13 mouse cellular contexts compared by ENCODE assay signal in the genomic region with DNA sequence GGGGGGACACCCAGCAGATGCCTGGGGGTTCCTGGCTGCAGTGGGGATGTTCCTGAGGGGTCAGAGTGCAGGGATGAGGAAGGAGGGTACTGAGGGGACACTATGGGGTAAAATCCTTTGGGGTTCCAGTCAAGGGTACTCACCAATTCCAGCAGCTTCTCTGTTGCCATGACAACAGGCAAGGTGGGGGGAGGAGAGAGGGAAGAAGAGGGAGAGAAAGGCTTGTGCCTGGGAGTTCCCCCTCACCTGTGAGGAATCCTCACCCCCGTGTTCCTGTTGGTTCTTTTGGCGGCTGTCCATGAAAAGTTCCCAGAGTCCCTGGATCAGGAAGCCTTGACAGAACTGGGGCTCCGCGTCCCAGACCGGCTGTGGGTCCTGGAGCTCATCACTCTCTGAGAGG. TPM values are rescaled to one million over a fixed set of nuclear protein-coding genes. Genes with fewer than 3 reads are reported as not detected.
DNase-seq lines count a peak whose midpoint lies in the region; ATAC-seq and TF ChIP-seq lines count a peak whose summit lies in the region.
"Had no signal": no experiment of that assay in that cellular context is flagged by ENCODE, and none has a peak within 500 bp of the region (broad histone marks: within the 10 kb centered on the region; RNA-seq: fewer than 3 reads in every experiment).

No protein-coding gene starts in this region.

- no peak for TF ChIP-seq POLR2A in cerebellum, adult 2 months (IDR thresholded peaks at IDR 0.05; ENCODE audit: borderline replicate concordance, insufficient read depth, low read length)

- no peaks in the 10 kb centered on the region for H3K9me3 ChIP-seq in hindbrain, embryonic 10.5 days
- no peaks in the 10 kb centered on the region for H3K9me3 ChIP-seq in hindbrain, embryonic 11.5 days (ENCODE audit: control insufficient read depth, low read length)
- H3K9me3 ChIP-seq in neural tube, embryonic 12.5 days: no peaks in the 10 kb centered on the region

- H3K4me3 ChIP-seq in cerebellum, adult 2 months (replicated peaks; ENCODE audit: insufficient read depth, low read depth, low read length): no peak overlapping the region
- no peak overlapping the region; the same call in 1 of the 2 replicates for H3K4me3 ChIP-seq in hindbrain, embryonic 10.5 days
- H3K4me3 ChIP-seq in hindbrain, embryonic 11.5 days (ENCODE audit: low read depth, low read length): no peak overlapping the region
- H3K4me3 ChIP-seq in neural tube, embryonic 12.5 days: no peak overlapping the region

- no peaks in the 10 kb centered on the region for H3K27me3 ChIP-seq in cerebellum, adult 2 months (ENCODE audit: control insufficient read depth, insufficient read depth, low read length)
- peaks cover 97% of the 10 kb centered on the region for H3K27me3 ChIP-seq in hindbrain, embryonic 10.5 days (ENCODE audit: insufficient read depth, poor library complexity, severe bottlenecking)
- peaks cover 52% of the 10 kb centered on the region for H3K27me3 ChIP-seq in hindbrain, embryonic 11.5 days (ENCODE audit: control insufficient read depth, insufficient read depth, low read length)
- peaks cover 61% of the 10 kb centered on the region for H3K27me3 ChIP-seq in neural tube, embryonic 12.5 days (replicated peaks)

- no peak for ATAC-seq in hindbrain, embryonic 11.5 days (ENCODE audit: low FRiP score)
- no peak for ATAC-seq in neural tube, embryonic 12.5 days (ENCODE audit: low FRiP score, low read depth)
- no peak for ATAC-seq in activated CD4-positive, CD25-positive, alpha-beta regulatory T cell, adult 4 months

- H3K9ac ChIP-seq in hindbrain, embryonic 11.5 days (ENCODE audit: low read depth, low read length): no peak overlapping the region
- H3K9ac ChIP-seq in neural tube, embryonic 12.5 days: 0 out of 2 replicates have a peak overlapping the region, but pooled peaks have one; percentile 13
- H3K9ac ChIP-seq: lung, embryonic 14.5 days had no signal

- no peak overlapping the region for H3K27ac ChIP-seq in cerebellum, adult 2 months (ENCODE audit: insufficient read depth, low read length)
- H3K27ac ChIP-seq in hindbrain, embryonic 10.5 days: 0 out of 2 replicates have a peak overlapping the region, but pooled peaks have one; percentile 23
- no peak overlapping the region for H3K27ac ChIP-seq in hindbrain, embryonic 11.5 days (ENCODE audit: low read depth, low read length)
- no peak overlapping the region for H3K27ac ChIP-seq in neural tube, embryonic 12.5 days

- no peak overlapping the region for H3K4me2 ChIP-seq in hindbrain, embryonic 11.5 days (replicated peaks; ENCODE audit: low read depth, low read length)
- peak overlapping the region; percentile 18; the same call in 1 of the 2 replicates for H3K4me2 ChIP-seq in neural tube, embryonic 12.5 days (replicated peaks)

- WGBS in cerebellum, adult 2 months: 47% methylated on average over 5 of the region's 5 CpGs
- 57% methylated on average over 5 of the region's 5 CpGs for WGBS in hindbrain, embryonic 10.5 days
- WGBS in hindbrain, embryonic 11.5 days: 38% methylated on average over 5 of the region's 5 CpGs
- WGBS in neural tube, embryonic 12.5 days: 37% methylated on average over 5 of the region's 5 CpGs

- H3K4me1 ChIP-seq in cerebellum, adult 2 months (ENCODE audit: control insufficient read depth, insufficient read depth, low read length): peaks cover 41% of the 10 kb centered on the region
- H3K4me1 ChIP-seq in hindbrain, embryonic 10.5 days (replicated peaks): peaks cover 49% of the 10 kb centered on the region
- peaks cover 15% of the 10 kb centered on the region for H3K4me1 ChIP-seq in hindbrain, embryonic 11.5 days (replicated peaks; ENCODE audit: control insufficient read depth, insufficient read depth, low read length)
- peaks cover 34% of the 10 kb centered on the region for H3K4me1 ChIP-seq in neural tube, embryonic 12.5 days

- peak; percentile 22 for DNase-seq in cerebellum, adult 11 months
- DNase-seq in cerebellum, adult 2 months: no peak
- DNase-seq in hindbrain, embryonic 10.5 days (ENCODE audit: low spot score): no peak
- no peak for DNase-seq in hindbrain, embryonic 11.5 days (ENCODE audit: low spot score)
- DNase-seq in neural tube, embryonic 10.5 days (ENCODE audit: extremely low spot score, low spot score): no peak
- DNase-seq in testis, postnatal 10 days (ENCODE audit: low spot score): no peak
- DNase-seq: adrenal gland, postnatal 36 days; heart, postnatal 14 days; layer of hippocampus, adult 9-11 months; lung, embryonic 14.5 days; right cerebral cortex, postnatal 4 days had no signal

- no peaks in the 10 kb centered on the region for H3K36me3 ChIP-seq in hindbrain, embryonic 10.5 days
- no peaks in the 10 kb centered on the region for H3K36me3 ChIP-seq in hindbrain, embryonic 11.5 days (ENCODE audit: control insufficient read depth, insufficient read depth, low read length)
- no peaks in the 10 kb centered on the region for H3K36me3 ChIP-seq in neural tube, embryonic 12.5 days

- TF ChIP-seq CTCF in cerebellum, adult 2 months (IDR thresholded peaks at IDR 0.05; ENCODE audit: borderline replicate concordance, insufficient read depth, low read depth, low read length): no peak

RNA-seq across cellular contexts. Expression of a gene that starts 5.3 kb away (rescaled TPM):
- 8.7 and 9.6 TPM in 2 replicates for polyA plus RNA-seq in cerebellum, adult 2 months (2012; rRNA removed)
- 6.9 and 7.1 TPM in 2 replicates for polyA plus RNA-seq in hindbrain, embryonic 10.5 days (2016; fragmentation: Nextera tagmentation; extraction: Ambion mirVana)
- polyA plus RNA-seq in hindbrain, embryonic 11.5 days (2014; fragmentation: Nextera tagmentation; extraction: Ambion mirVana): 5.1 and 7.7 TPM in 2 replicates
- polyA plus RNA-seq in neural tube, embryonic 12.5 days (2016; fragmentation: Nextera tagmentation; extraction: Ambion mirVana): 6.4 and 7.3 TPM in 2 replicates
- polyA plus RNA-seq in activated CD4-positive, CD25-positive, alpha-beta regulatory T cell, adult 4 months (2017; shearing (Covaris generic)): under 1 TPM in 1 of 2 experiments, not detected in 1; 0.89 TPM

RNA-seq across cellular contexts. Expression of a gene that starts 10.5 kb away (rescaled TPM):
- 3.6 and 3.7 TPM in 2 replicates for polyA plus RNA-seq in cerebellum, adult 2 months (2012; rRNA removed)
- polyA plus RNA-seq in hindbrain, embryonic 10.5 days (2016; fragmentation: Nextera tagmentation; extraction: Ambion mirVana): 1.3 and 2.1 TPM in 2 replicates
- polyA plus RNA-seq in hindbrain, embryonic 11.5 days (2014; fragmentation: Nextera tagmentation; extraction: Ambion mirVana): 0.77 and 1.2 TPM in 2 replicates
- polyA plus RNA-seq in neural tube, embryonic 12.5 days (2016; fragmentation: Nextera tagmentation; extraction: Ambion mirVana): 1.4 and 2.3 TPM in 2 replicates
- 1 to 10 TPM; 1.5 to 2.5 TPM for polyA plus RNA-seq in activated CD4-positive, CD25-positive, alpha-beta regulatory T cell, adult 4 months (2017; shearing (Covaris generic))

RNA-seq across cellular contexts. Expression of a gene that starts 21.2 kb away (rescaled TPM):
- polyA plus RNA-seq in cerebellum, adult 2 months (2012; rRNA removed): 282 and 321 TPM in 2 replicates
- polyA plus RNA-seq in hindbrain, embryonic 10.5 days (2016; fragmentation: Nextera tagmentation; extraction: Ambion mirVana): 8.6 and 15.7 TPM in 2 replicates
- polyA plus RNA-seq in hindbrain, embryonic 11.5 days (2014; fragmentation: Nextera tagmentation; extraction: Ambion mirVana): 7.2 and 8.8 TPM in 2 replicates
- 18.1 and 19.6 TPM in 2 replicates for polyA plus RNA-seq in neural tube, embryonic 12.5 days (2016; fragmentation: Nextera tagmentation; extraction: Ambion mirVana)
- polyA plus RNA-seq in activated CD4-positive, CD25-positive, alpha-beta regulatory T cell, adult 4 months (2017; shearing (Covaris generic)): 1 to 10 TPM in 1 of 2 experiments, under 1 TPM in 1; 0.78 to 1.5 TPM

RNA-seq across cellular contexts. Expression of a gene that starts 32.0 kb away (rescaled TPM):
- polyA plus RNA-seq in cerebellum, adult 2 months (2012; rRNA removed): 35.4 and 38.5 TPM in 2 replicates
- polyA plus RNA-seq in hindbrain, embryonic 10.5 days (2016; fragmentation: Nextera tagmentation; extraction: Ambion mirVana): 52.5 and 57.3 TPM in 2 replicates
- polyA plus RNA-seq in hindbrain, embryonic 11.5 days (2014; fragmentation: Nextera tagmentation; extraction: Ambion mirVana): 40.6 and 42.2 TPM in 2 replicates
- 53.3 and 56.6 TPM in 2 replicates for polyA plus RNA-seq in neural tube, embryonic 12.5 days (2016; fragmentation: Nextera tagmentation; extraction: Ambion mirVana)
- polyA plus RNA-seq in activated CD4-positive, CD25-positive, alpha-beta regulatory T cell, adult 4 months (2017; shearing (Covaris generic)): 10 to 100 TPM; 23.1 TPM

RNA-seq across cellular contexts. Expression of a gene that starts 32.7 kb away (rescaled TPM):
- 121 and 130 TPM in 2 replicates for polyA plus RNA-seq in cerebellum, adult 2 months (2012; rRNA removed)
- polyA plus RNA-seq in hindbrain, embryonic 10.5 days (2016; fragmentation: Nextera tagmentation; extraction: Ambion mirVana): 6.8 and 7.5 TPM in 2 replicates
- polyA plus RNA-seq in hindbrain, embryonic 11.5 days (2014; fragmentation: Nextera tagmentation; extraction: Ambion mirVana): 2.7 and 4.4 TPM in 2 replicates
- polyA plus RNA-seq in neural tube, embryonic 12.5 days (2016; fragmentation: Nextera tagmentation; extraction: Ambion mirVana): 8.8 and 9.0 TPM in 2 replicates
- polyA plus RNA-seq in activated CD4-positive, CD25-positive, alpha-beta regulatory T cell, adult 4 months (2017; shearing (Covaris generic)): 1 to 10 TPM; 1.1 to 1.7 TPM

Comparison
In these comparisons a context has a peak if more than half of its experiments do, and no peak if none do; other contexts are left out.
1. RNA of a gene that starts 21.2 kb away (polyA plus RNA-seq): 282 to 321 TPM in cerebellum, adult 2 months; 18.1 to 19.6 TPM in neural tube, embryonic 12.5 days, 8.6 to 15.7 TPM in hindbrain, embryonic 10.5 days, 7.2 to 8.8 TPM in hindbrain, embryonic 11.5 days and 0.78 to 1.5 TPM in activated CD4-positive, CD25-positive, alpha-beta regulatory T cell, adult 4 months; every median in the first group is over 10 times any median in the second.